Mouse (Mus musculus) brain, embryonic 14.5 days (tissue): ENCODE data around the gene Tmbim1. TPM values are rescaled to one million over a fixed set of nuclear protein-coding genes. Genes with fewer than 3 reads are reported as not detected.
"Not testable (repeated sequence)": the region's sequence is repeated elsewhere in the genome, so short reads cannot be mapped to it uniquely, and the experiment has no call there.

ENCODE experiments used
- DNase-seq: peaks from one replicate; pipeline ENCODE4 v3.0.0-alpha.2; 2011; ENCODE audit warnings: low read depth
- CTCF ChIP-seq: fragments of 200-500 bp; IDR thresholded peaks from 2 replicates; pipeline ENCODE4 v1.5.1; 2012; ENCODE audit warnings: inconsistent platforms, mild to moderate bottlenecking, moderate library complexity, borderline replicate concordance; ENCODE audit not compliant: insufficient read depth, insufficient read length; ENCODE audit errors: extremely low read depth
- POLR2A ChIP-seq: fragments of 200-500 bp; IDR thresholded peaks from 2 replicates; pipeline ENCODE4 v1.6.1; 2012; ENCODE audit warnings: mild to moderate bottlenecking, inconsistent platforms, borderline replicate concordance; ENCODE audit not compliant: poor library complexity, insufficient read depth, insufficient read length, severe bottlenecking; ENCODE audit errors: extremely low read depth
- polyA plus RNA-seq: library from polyadenylated mRNA; depleted of rRNA; stranded (reverse); fragments of >200 nt; gene quantifications from 2 replicates; pipeline ENCODE4 v1.2.3, GENCODE M21; 2012

Gene Tmbim1
- polyA plus RNA-seq, 1 experiment: 6.6 TPM

- no peak for DNase-seq
- TF ChIP-seq POLR2A: no peak
- no peak for TF ChIP-seq CTCF
Observed at GRCm38 (mm10) chr1:74338626-74339025, 33.2 kb upstream of the Tmbim1 start.

GRCm38 (mm10) chr1:74338013-74338412, 32.6 kb upstream of the Tmbim1 start:
- TF ChIP-seq POLR2A (no peak), CTCF (no peak)
- no peak for DNase-seq

- DNase-seq: no peak
- no peak for TF ChIP-seq POLR2A
- TF ChIP-seq CTCF: no peak
Observed at GRCm38 (mm10) chr1:74337241-74337771, 31.9 kb upstream of the Tmbim1 start.

DNA sequence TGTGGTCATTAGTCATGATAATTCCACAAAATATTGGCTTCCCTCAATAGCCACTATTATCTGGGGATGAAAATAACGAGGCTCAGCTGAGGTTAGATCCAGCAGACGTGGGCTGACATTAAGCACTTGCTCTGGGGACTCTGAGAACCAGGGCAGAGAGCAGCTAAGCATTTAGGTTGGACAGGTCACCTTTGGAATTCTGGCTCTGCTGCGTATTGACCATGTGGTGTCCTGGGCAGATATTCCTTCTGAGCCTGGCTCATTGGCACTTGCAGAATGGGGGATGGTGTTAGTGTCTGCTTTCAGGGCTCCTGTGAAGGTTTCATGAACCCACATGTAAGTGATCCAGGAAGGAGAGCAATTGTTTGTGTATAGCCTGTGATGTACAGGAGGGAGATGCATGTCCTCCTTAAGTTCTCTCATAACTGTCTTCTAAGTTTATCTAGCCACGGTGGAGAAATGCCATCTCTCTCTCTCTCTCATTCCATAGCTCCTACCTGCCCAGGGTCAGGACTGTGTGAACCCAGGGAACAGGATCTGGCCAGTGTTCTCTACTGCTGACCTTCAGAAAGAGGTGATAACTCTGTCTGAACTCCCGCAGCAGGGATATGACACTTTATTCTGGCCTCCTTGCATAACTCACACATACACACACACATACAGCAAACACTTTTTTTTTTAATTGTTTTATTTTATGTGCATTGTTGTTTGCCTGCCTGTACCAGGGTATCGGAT, 30.2 kb upstream of the Tmbim1 start:
- no peak for TF ChIP-seq POLR2A
- TF ChIP-seq CTCF: no peak
- no peak for DNase-seq

DNA sequence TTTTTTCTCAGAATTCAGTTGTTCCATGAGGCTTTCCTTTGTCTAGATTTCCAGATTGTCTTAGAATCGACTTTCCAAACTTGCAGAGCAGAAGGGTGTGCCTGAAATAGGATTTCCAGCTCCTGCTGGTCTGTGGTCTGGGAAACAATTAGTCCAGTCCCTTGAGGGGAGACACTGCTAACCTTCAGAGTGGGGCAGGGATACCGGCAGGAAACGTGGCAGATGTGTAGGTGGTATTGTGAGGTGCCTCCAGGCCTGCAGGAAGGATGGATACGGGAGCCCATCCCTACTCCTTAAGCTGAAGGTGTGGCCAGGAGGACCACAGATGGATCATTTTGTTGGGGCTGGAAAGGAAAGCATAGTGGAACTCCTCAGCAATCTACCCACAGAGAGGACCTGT, 29.6 kb upstream of the Tmbim1 start:
- TF ChIP-seq POLR2A: no peak
- TF ChIP-seq CTCF: no peak
- no peak for DNase-seq

GRCm38 (mm10) chr1:74334607-74335006, 29.2 kb upstream of the Tmbim1 start:
- no peak for DNase-seq
- TF ChIP-seq CTCF (no peak), POLR2A (no peak)

- no peak for DNase-seq
Observed at GRCm38 (mm10) chr1:74332930-74333329, 27.5 kb upstream of the Tmbim1 start.

DNA sequence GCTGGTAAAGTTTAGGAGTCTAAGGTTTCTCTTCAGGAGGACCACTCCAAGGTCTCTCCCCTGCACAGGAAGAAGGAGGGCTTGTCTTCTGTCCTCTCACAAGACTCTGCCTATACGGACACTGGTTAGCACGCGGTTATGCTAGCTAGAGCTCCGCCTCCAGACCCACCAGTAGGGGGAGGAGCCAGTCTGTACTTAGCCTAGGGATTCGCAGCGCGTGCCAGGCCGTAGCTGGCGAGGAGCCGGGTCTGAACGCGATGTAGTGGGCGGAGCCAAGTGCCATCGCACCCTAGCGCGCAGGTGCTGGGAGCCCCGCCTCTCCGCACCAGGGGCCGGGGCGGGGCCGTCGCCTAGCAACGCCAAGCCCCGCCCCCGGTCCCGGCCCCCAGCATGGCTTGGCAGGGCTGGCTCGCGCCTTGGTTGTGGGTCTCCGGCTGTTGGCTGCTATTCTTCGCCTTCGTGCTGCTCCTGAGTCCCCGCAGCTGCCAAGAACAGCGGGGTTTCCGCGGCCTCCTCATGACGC, 26.9 kb upstream of the Tmbim1 start:
- TF ChIP-seq POLR2A (peak; percentile 18; the same call in 1 of the 2 replicates), CTCF (peak; percentile 21; the same call in 1 of the 2 replicates)

More at GRCm38 (mm10) chr1:74332930-74333329, 27.5 kb upstream of the Tmbim1 start:
- TF ChIP-seq POLR2A: no peak
- no peak for TF ChIP-seq CTCF

GRCm38 (mm10) chr1:74331046-74331681, 25.7 kb upstream of the Tmbim1 start:
- TF ChIP-seq POLR2A (no peak), CTCF (no peak)
- no peak for DNase-seq

More for the DNA sequence above, 26.9 kb upstream of the Tmbim1 start:
- DNase-seq: peak; percentile 99

- peak; percentile 59 for DNase-seq
- TF ChIP-seq CTCF (no peak), POLR2A (no peak)
Observed at GRCm38 (mm10) chr1:74329899-74330431, 24.5 kb upstream of the Tmbim1 start.

- TF ChIP-seq CTCF: 0 out of 2 replicates have a peak, but pooled peaks have one; percentile 2
- not testable (repeated sequence) for DNase-seq
Observed at GRCm38 (mm10) chr1:74326916-74327315, 21.5 kb upstream of the Tmbim1 start.
